Mouse (Mus musculus): ENCODE results near the gene Hist1h4h.
"Not testable (repeated sequence)": the region's sequence is repeated elsewhere in the genome, so short reads cannot be mapped to it uniquely, and the experiment has no call there.

Gene Hist1h4h

DNA sequence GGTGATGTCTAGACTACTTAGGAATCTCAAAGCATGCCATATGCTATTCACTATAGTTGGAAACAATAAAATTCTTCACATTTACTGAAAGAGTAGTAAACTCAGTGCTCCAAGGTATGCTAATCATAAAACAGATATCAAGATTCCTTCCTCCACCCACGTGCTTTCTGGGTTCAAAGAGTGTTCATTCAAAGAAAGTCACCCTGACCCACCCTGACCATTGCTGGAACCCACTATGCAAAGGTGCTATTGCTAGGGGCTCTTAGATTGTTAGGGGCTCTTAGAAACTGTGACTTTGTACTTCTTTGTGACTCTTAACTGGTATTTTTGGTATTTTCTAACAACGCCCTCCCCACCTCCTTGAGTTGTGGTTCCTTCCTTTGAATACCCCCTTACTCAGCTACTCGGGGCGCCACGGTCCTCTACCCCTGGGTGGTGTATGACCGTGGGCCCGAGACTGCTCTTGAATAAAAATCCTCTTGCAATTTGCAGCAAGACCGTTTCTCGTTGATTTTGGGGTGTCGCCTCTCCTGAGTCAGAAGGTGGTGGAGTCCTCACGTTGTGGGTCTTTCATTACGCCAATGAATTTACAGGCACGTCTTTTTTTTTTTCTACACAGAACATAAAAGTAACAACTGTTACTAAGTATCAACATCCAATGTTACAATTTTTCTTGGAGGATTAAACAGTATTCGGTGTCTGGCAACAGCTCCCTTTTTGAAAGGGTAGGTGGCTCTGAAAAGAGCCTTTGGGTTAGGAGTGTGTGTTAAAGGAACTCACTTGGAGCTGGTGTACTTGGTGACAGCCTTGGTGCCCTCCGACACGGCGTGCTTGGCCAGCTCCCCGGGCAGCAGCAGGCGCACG lies 42.4 kb downstream of the Hist1h4h start:
- POLR2A ChIA-PET, result interaction anchor here (0.6 to 22.3 kb wide), 55 partner anchors 10 to 1540 kb away, joined by 3 to 794 read pairs (median 23); partner anchors contain the start of genes Hist1h4d (in 4 of the 4), Hist1h4f (in 4 of the 4), Hist1h1c (in 3 of the 4) and Hist1h1d (in 3 of the 4)

DNA sequence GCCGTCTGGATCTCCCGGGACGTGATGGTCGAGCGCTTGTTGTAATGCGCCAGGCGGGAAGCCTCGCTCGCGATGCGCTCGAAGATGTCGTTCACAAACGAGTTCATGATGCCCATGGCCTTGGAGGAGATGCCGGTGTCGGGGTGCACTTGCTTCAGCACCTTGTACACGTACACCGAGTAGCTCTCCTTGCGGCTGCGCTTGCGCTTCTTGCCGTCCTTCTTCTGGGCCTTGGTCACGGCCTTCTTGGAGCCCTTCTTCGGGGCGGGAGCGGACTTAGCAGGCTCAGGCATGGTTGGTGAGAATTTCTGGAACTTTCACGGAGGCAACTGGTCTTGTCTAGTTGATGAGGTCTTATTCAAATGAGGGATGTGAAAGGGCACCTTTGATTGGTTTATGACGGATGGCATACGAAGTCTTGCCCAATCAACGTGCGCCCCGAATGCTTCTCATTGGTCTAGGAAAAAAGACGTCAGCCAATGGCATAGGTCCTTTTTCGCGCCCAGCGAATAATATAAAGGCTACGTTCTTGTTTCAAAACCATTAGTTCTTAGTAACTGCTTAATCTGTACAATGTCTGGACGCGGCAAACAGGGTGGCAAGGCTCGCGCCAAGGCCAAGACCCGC lies 43.2 kb downstream of the Hist1h4h start, which contains the start of the genes Hist1h2bf and Hist1h2ad:
Gene Hist1h2bf (minus strand): TSS at position 299 of the 627 bp plus-strand sequence.
Gene Hist1h2ad (plus strand): TSS at position 484 of the 627 bp plus-strand sequence.
- POLR2A ChIA-PET, result interaction anchor here (0.7 to 22.3 kb wide), 38 partner anchors 10 to 1539 kb away, joined by 3 to 794 read pairs (median 36); partner anchors contain the start of genes Hist1h4f (in 4 of the 4), Hist1h1d (in 3 of the 4), Hist1h2ac (in 3 of the 4) and Hist1h2bc (in 3 of the 4)
- CTCF ChIA-PET, result not testable (repeated sequence)

More for the DNA sequence above, 42.4 kb downstream of the Hist1h4h start:
- CTCF ChIA-PET, result not testable (repeated sequence)

DNA sequence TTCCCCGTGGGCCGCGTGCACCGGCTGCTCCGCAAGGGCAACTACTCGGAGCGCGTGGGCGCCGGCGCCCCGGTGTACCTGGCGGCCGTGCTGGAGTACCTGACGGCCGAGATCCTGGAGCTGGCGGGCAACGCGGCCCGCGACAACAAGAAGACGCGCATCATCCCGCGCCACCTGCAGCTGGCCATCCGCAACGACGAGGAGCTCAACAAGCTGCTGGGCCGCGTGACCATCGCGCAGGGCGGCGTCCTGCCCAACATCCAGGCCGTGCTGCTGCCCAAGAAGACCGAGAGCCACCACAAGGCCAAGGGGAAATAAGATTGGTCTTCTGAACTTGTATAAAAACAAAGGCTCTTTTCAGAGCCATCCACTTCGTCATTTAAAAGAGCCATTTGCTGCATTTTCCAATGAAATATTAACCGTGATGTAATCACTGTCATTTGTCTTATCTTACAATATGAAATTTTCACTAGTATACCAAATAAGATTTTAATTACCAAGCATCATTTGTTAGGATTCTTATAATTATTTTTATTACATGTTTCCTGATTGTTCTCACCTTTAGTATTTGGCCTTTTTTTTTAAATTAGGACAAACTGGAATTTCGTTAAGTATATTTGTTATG lies 43.8 kb downstream of the Hist1h4h start:
- CTCF ChIA-PET, result not testable (repeated sequence)
- POLR2A ChIA-PET, result interaction anchor here in 3 of 4 experiments (0.7 to 28.3 kb wide), 23 partner anchors 10 to 1532 kb away, joined by 3 to 794 read pairs (median 50); partner anchors contain the start of genes Hist1h4d (in 3 of the 3), Hist1h4f (in 3 of the 3), Hist1h1d (in 2 of the 3) and Hist1h2ac (in 2 of the 3)

DNA sequence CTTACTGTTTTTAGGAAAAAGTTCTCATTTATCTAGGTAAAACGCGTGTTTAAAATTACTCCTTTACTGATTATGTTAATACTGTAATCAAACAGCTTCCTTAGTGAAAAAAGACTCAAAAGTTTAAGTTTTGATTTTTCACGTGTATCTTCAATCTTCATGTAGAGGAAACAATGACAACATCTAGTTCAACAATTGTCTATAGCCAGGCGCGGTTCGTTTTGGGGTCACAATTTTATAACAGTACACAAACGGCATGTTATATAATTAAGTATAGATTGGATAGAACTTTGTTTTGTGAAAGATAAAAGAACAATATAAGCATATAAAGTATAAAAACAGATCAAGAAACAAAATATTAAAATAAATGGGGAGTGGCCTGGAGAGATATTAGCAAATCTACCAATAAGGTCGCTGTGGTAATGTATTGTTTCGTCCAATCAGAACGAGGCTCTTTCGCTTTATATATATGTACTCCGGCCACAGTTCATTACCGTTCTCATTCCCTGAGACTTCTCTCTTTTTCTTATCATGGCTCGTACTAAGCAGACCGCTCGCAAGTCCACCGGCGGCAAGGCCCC lies 44.5 kb downstream of the Hist1h4h start, which contains the start of gene Hist1h3d:
Gene Hist1h3d (plus strand): TSS at position 493 of the 581 bp plus-strand sequence.
- ChIA-PET POLR2A (interaction anchor here (0.6 to 28.3 kb wide), 50 partner anchors 7 to 1822 kb away, joined by 3 to 794 read pairs (median 6); partner anchors contain the start of genes Hist1h2ac (in 3 of the 4), Hist1h2bc (in 3 of the 4), Hist1h1d (in 2 of the 4) and Hist1h2af (in 2 of the 4)), CTCF (no interaction called here)

DNA sequence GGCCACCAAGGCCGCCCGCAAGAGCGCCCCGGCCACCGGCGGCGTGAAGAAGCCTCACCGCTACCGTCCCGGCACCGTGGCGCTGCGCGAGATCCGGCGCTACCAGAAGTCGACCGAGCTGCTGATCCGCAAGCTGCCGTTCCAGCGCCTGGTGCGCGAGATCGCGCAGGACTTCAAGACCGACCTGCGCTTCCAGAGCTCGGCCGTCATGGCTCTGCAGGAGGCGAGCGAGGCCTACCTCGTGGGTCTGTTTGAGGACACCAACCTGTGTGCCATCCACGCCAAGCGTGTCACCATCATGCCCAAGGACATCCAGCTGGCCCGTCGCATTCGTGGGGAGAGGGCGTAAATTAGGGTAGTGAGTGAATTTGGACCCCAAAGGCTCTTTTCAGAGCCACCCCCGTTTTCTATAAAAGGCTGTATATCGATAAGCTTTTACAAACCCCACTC lies 45.0 kb downstream of the Hist1h4h start:
- CTCF ChIA-PET, result not testable (repeated sequence)
- POLR2A ChIA-PET, result interaction anchor here (0.6 to 28.3 kb wide), 62 partner anchors 8 to 1822 kb away, joined by 3 to 794 read pairs (median 5); partner anchors contain the start of genes Hist1h2ac (in 3 of the 4), Hist1h2bc (in 3 of the 4), Hist1h1d (in 2 of the 4) and Hist1h2ab (in 2 of the 4)

GRCm38 (mm10) chr13:23576351-23576881 lies 45.6 kb downstream of the Hist1h4h start:
- ChIA-PET CTCF (no interaction called here), POLR2A (interaction anchor here (0.6 to 28.3 kb wide), 67 partner anchors 8 to 1823 kb away, joined by 3 to 794 read pairs (median 5); partner anchors contain the start of genes Hist1h2ac (in 3 of the 4), Hist1h2bc (in 3 of the 4), Hist1h1d (in 2 of the 4) and Hist1h2ab (in 2 of the 4))

GRCm38 (mm10) chr13:23576906-23577639 lies 46.2 kb downstream of the Hist1h4h start:
- ChIA-PET POLR2A (interaction anchor here (0.6 to 28.3 kb wide), 59 partner anchors 7 to 1823 kb away, joined by 3 to 794 read pairs (median 5); partner anchors contain the start of genes Hist1h2ac (in 3 of the 4), Hist1h2bc (in 3 of the 4), Hist1h1a (in 2 of the 4) and Hist1h1d (in 2 of the 4)), CTCF (no interaction called here)

DNA sequence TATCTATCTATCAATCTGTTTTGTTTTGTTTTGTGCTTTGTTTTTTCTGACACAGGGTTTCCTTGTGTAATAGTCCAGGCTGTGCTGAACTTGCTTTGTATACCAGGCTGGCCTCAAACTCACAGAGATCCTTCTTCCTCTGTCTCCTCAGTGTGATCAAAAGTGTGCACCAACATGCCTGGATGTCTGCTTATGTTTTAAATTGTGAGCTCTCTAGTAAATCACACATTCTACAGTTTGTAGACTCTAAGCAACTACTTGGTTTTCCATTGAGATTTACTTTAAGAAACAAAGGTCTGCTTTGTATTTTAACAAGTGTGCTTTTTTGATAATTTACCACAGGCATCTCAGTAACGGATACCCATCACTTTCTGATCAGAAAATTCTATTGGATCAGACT lies 47.0 kb downstream of the Hist1h4h start:
- POLR2A ChIA-PET, result interaction anchor here in 3 of 4 experiments (0.7 to 28.3 kb wide), 19 partner anchors 7 to 186 kb away, joined by 3 to 794 read pairs (median 19); partner anchors contain the start of genes Hist1h1d (in 2 of the 3), Hist1h2ab (in 2 of the 3), Hist1h2ac (in 2 of the 3) and Hist1h2af (in 2 of the 3)
- CTCF ChIA-PET, result no interaction called here
